Mouse (Mus musculus): ENCODE data around the gene H2afv. TPM values are rescaled to one million over a fixed set of nuclear protein-coding genes. Genes with fewer than 3 reads are reported as not detected.
A peak's percentile ranks its signal among the peaks of the same experiment; 100 is the strongest.

Gene H2afv
- polyA plus RNA-seq, 1 experiment, result 146 TPM

DNA sequence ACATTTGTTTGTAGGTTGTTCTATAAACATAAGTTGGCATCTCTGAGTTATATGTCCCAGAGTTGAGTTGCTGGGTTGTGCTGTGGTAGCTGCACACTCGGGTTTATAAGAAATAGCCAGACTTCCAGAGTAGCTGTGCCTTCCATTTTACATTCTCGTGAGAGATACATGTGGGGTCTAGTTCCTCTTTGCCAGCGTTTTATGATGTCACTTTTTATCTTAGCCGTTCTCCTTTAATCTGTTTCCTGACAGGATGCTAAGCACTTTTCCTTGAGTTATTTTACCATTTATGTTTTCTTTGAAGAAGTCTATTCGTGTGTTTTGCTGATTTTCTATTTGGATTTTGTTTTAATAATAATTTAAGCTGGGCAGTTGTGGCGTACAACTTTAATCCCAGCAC lies 51.4 kb downstream of the H2afv start:
- peaks cover 33% of the 10 kb centered on the region for H3K4me1 ChIP-seq (ENCODE audit: control insufficient read depth, insufficient read depth, low read length)
- no peak overlapping the region for H3K4me3 ChIP-seq (ENCODE audit: insufficient read depth, low read length)
- peak overlapping the region; percentile 87 for H3K27ac ChIP-seq (ENCODE audit: insufficient read depth, low read depth, low read length)
- no peak for TF ChIP-seq CTCF (IDR thresholded peaks at IDR 0.05; ENCODE audit: low read depth, low read length)
- no peak for TF ChIP-seq POLR2A (IDR thresholded peaks at IDR 0.05; ENCODE audit: borderline replicate concordance, low read depth, low read length)

DNA sequence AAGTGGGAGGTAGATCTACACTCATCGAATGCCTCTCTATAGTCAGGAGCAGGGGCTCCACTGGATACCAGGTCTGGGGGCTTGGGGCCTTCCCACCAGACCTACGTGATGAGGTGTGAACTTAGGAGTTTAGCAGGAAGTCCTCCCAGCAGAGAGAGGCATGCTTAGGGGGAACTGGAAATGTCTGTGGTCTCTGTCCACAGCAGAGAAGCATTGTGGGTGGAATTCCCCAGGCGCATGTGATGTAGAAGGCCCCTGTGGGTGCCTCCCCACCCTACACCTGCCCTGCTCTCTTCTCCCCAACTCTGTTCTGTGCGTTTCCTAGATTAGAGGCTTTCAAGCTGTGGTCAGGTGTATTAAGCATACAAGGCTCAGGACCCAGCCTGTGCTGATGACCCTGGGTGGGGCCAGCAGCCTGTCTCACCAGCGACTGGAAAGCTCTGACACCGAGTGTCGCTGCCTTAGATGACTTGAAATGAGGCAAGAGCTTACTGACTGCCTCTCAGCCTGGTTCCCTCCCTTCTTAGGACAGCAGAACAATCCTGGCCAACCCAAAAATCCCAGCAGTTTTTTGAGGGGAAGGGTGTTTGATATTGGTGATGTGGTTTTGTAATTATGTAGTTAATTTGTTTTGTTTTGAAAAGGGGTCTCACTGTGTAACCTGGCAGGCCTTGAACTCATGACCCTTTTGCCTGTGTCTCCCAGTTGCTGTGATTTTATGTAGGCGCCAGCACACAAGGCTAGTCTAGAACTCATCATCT lies 52.5 kb downstream of the H2afv start:
- Histone ChIP-seq H3K4me3 (ENCODE audit: insufficient read depth, low read length) (peak overlapping the region; percentile 14), H3K4me1 (ENCODE audit: control insufficient read depth, insufficient read depth, low read length) (peaks cover 33% of the 10 kb centered on the region), H3K27ac (ENCODE audit: insufficient read depth, low read depth, low read length) (peak overlapping the region; percentile 87)
- TF ChIP-seq CTCF (IDR thresholded peaks at IDR 0.05; ENCODE audit: low read depth, low read length) (no peak), POLR2A (IDR thresholded peaks at IDR 0.05; ENCODE audit: borderline replicate concordance, low read depth, low read length) (no peak)

DNA sequence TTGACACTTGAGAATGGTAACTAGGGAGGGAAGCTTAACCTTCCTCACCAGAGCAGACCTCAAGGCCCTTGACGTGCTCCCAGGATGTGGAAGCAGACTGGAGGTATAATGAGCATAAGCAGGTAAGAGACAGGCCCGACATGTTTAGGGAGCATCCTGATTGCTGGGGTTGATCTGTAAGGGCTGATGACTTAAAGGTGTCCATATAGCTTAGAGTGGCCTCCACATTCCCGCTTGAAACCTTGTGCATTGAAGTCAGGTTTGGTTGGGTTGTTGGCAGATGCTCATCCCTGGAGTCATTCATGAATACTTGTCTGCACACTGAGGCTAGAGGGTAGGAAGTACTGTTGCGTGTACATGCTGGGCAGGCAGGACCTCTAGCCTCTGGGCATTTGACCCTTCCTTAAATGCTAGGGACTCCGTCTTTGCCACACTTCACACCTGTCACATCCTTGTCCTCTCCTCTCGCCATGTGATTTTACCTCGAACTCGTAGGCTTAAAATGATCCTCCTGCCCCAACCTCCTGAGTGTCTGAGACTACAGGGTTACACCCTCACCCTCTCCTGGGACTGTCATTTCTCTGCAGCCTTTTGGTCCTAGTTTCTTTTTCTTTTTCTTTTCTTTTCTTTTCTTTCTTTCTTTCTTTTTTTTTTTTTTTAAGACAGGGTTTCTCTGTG lies 53.7 kb downstream of the H2afv start:
- Histone ChIP-seq H3K4me1 (ENCODE audit: control insufficient read depth, insufficient read depth, low read length) (peaks cover 33% of the 10 kb centered on the region), H3K27ac (ENCODE audit: insufficient read depth, low read depth, low read length) (0 out of 2 replicates have a peak overlapping the region, but pooled peaks have one; percentile 1), H3K4me3 (ENCODE audit: insufficient read depth, low read length) (peak overlapping the region; percentile 76)
- no peak for TF ChIP-seq CTCF (IDR thresholded peaks at IDR 0.05; ENCODE audit: low read depth, low read length)
- TF ChIP-seq POLR2A (IDR thresholded peaks at IDR 0.05; ENCODE audit: borderline replicate concordance, low read depth, low read length), result no peak

DNA sequence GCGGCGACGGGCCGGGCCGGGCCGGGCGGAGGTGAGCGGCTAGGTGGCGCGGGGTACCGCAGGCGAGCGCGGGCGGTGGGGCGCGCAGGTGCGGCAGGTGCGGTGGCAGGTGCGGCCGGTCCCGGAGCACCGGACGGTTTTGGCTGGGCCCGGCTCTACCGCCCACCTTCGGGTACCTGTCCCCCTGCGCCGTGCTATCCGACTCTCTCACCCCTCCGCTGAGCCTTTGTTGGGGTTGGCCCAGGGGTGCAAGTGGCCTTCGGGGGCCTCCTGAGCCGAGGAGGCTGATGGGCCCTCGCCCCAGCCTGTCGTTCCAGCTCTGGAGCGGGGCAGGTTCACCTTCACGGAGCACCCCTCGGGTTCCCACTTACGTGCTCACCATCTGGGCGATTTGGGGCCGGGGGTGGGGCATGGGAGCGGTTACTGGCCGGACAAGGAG lies 54.7 kb downstream of the H2afv start:
- TF ChIP-seq POLR2A (IDR thresholded peaks at IDR 0.05; ENCODE audit: borderline replicate concordance, low read depth, low read length) (no peak), CTCF (IDR thresholded peaks at IDR 0.05; ENCODE audit: low read depth, low read length) (no peak)
- peak overlapping the region; percentile 76 for H3K4me3 ChIP-seq (ENCODE audit: insufficient read depth, low read length)
- peaks cover 33% of the 10 kb centered on the region for H3K4me1 ChIP-seq (ENCODE audit: control insufficient read depth, insufficient read depth, low read length)
- H3K27ac ChIP-seq (ENCODE audit: insufficient read depth, low read depth, low read length), result peak overlapping the region; percentile 14

GRCm38 (mm10) chr11:6388726-6389413 lies 55.4 kb downstream of the H2afv start, which contains the start of gene Zmiz2:
Gene Zmiz2, plus strand, starts transcription at chr11:6389074.
- H3K4me3 ChIP-seq (ENCODE audit: insufficient read depth, low read length), result peak within 1 kb of the TSS; percentile 76
- peak within 1 kb of the TSS; percentile 95 for H3K27ac ChIP-seq (ENCODE audit: insufficient read depth, low read depth, low read length)
- no peak for TF ChIP-seq CTCF (IDR thresholded peaks at IDR 0.05; ENCODE audit: low read depth, low read length)
- TF ChIP-seq POLR2A (IDR thresholded peaks at IDR 0.05; ENCODE audit: borderline replicate concordance, low read depth, low read length), result 0 out of 2 replicates have a peak, but pooled peaks have one; percentile 24
- H3K4me1 ChIP-seq (ENCODE audit: control insufficient read depth, insufficient read depth, low read length), result peaks cover 29% of the 10 kb centered on the region

DNA sequence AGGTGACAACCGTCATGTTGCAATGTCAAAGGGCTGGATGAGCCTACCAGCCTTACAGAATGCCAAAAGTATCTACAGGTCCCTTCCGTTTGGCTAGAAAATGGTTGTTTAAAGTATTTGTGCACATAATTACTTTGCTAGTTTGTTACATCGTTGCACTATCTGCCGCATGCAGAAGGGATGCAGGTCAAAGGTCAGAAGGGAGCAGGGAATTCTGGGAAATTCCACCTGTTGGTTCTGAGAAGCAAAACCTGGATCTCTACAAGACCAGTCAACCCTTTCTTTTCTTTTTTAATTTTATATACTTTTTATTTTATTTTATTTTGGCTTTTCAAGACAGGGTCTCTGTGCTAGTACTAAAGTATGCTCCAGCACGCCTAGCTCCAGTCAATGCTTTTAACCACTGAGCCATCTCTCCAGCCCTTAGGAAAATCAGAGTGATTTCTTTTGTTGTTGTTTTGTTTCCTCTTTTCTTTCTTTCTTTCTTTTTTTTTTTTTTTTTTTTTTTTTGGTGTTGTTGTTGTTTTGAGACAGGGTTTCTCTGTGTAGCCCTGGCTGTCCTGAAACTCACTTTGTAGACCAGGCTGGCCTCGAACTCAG lies 56.0 kb downstream of the H2afv start:
- no peak for TF ChIP-seq POLR2A (IDR thresholded peaks at IDR 0.05; ENCODE audit: borderline replicate concordance, low read depth, low read length)
- TF ChIP-seq CTCF (IDR thresholded peaks at IDR 0.05; ENCODE audit: low read depth, low read length), result no peak
- Histone ChIP-seq H3K4me3 (ENCODE audit: insufficient read depth, low read length) (no peak overlapping the region; the same call in 1 of the 2 replicates), H3K27ac (ENCODE audit: insufficient read depth, low read depth, low read length) (peak overlapping the region; percentile 79), H3K4me1 (ENCODE audit: control insufficient read depth, insufficient read depth, low read length) (peaks cover 24% of the 10 kb centered on the region)

DNA sequence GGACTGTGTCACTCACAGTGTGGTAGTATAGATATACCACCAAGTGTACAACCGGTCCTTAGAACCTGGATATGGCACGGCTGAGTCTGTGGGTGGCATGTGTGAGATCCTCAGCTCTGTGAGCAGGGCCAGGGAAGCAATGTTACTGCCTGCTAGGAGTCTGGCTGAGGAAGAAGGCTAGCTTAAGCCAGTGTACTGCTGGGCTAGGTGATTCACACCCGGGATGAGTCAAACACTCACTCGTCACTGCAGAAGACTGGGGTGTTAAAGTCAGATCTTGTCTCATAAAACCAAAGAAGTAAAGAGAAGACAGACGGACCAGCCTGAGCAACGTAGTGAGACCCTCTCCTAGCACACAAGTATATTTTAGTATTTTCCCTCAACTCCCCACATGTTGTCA lies 63.3 kb downstream of the H2afv start:
- no peak overlapping the region for H3K4me3 ChIP-seq (ENCODE audit: insufficient read depth, low read length)
- H3K4me1 ChIP-seq (ENCODE audit: control insufficient read depth, insufficient read depth, low read length), result peaks cover 2% of the 10 kb centered on the region; the same call in 1 of the 2 replicates
- H3K27ac ChIP-seq (ENCODE audit: insufficient read depth, low read depth, low read length), result no peak overlapping the region
- TF ChIP-seq POLR2A (IDR thresholded peaks at IDR 0.05; ENCODE audit: borderline replicate concordance, low read depth, low read length) (no peak), CTCF (IDR thresholded peaks at IDR 0.05; ENCODE audit: low read depth, low read length) (no peak)

Other genes with a start within 250 kb of the H2afv start
- not detected in 2 replicates for gene A730071L15Rik, start 244.4 kb downstream of the H2afv start, polyA plus RNA-seq (2012; ENCODE audit: insufficient read depth, insufficient read length, missing spikeins)
- 30.6 and 35.0 TPM in 2 replicates for gene Nudcd3, start 244.0 kb downstream of the H2afv start, polyA plus RNA-seq (2012; ENCODE audit: insufficient read depth, insufficient read length, missing spikeins)
- not detected in 2 replicates for gene Npc1l1, start 214.3 kb downstream of the H2afv start, polyA plus RNA-seq (2012; ENCODE audit: insufficient read depth, insufficient read length, missing spikeins)
- 16.2 and 19.2 TPM in 2 replicates for gene Ddx56, start 176.7 kb downstream of the H2afv start, polyA plus RNA-seq (2012; ENCODE audit: insufficient read depth, insufficient read length, missing spikeins)
- 52.9 and 55.0 TPM in 2 replicates for gene Tmed4, start 169.6 kb downstream of the H2afv start, polyA plus RNA-seq (2012; ENCODE audit: insufficient read depth, insufficient read length, missing spikeins)
- 52.8 and 57.1 TPM in 2 replicates for gene Ogdh, start 152.8 kb downstream of the H2afv start, polyA plus RNA-seq (2012; ENCODE audit: insufficient read depth, insufficient read length, missing spikeins)
- gene Zmiz2, start 55.4 kb downstream of the H2afv start, polyA plus RNA-seq (2012; ENCODE audit: insufficient read depth, insufficient read length, missing spikeins), result 89.7 and 107 TPM in 2 replicates
- 1,442 and 1,533 TPM in 2 replicates for gene Ppia, start 29.0 kb downstream of the H2afv start, polyA plus RNA-seq (2012; ENCODE audit: insufficient read depth, insufficient read length, missing spikeins)
- gene Purb, start 31.5 kb upstream of the H2afv start, polyA plus RNA-seq (2012; ENCODE audit: insufficient read depth, insufficient read length, missing spikeins), result 37.3 and 37.7 TPM in 2 replicates
- gene Myo1g, start 76.5 kb upstream of the H2afv start, polyA plus RNA-seq (2012; ENCODE audit: insufficient read depth, insufficient read length, missing spikeins), result 96.5 and 106 TPM in 2 replicates
- gene Ccm2, start 102.4 kb upstream of the H2afv start, polyA plus RNA-seq (2012; ENCODE audit: insufficient read depth, insufficient read length, missing spikeins), result 70.8 and 88.9 TPM in 2 replicates
- gene Nacad, start 161.6 kb upstream of the H2afv start, polyA plus RNA-seq (2012; ENCODE audit: insufficient read depth, insufficient read length, missing spikeins), result not detected in 2 replicates
- 15.5 and 24.1 TPM in 2 replicates for gene Tbrg4, start 181.6 kb upstream of the H2afv start, polyA plus RNA-seq (2012; ENCODE audit: insufficient read depth, insufficient read length, missing spikeins)
- not detected in 2 replicates for gene Wap, start 194.2 kb upstream of the H2afv start, polyA plus RNA-seq (2012; ENCODE audit: insufficient read depth, insufficient read length, missing spikeins)
- gene Ramp3, start 214.1 kb upstream of the H2afv start, polyA plus RNA-seq (2012; ENCODE audit: insufficient read depth, insufficient read length, missing spikeins), result not detected in 2 replicates

Data from bone marrow macrophage, adult 2 months (primary cell).